Mouse (Mus musculus): ENCODE data around the gene Denr.

DNA sequence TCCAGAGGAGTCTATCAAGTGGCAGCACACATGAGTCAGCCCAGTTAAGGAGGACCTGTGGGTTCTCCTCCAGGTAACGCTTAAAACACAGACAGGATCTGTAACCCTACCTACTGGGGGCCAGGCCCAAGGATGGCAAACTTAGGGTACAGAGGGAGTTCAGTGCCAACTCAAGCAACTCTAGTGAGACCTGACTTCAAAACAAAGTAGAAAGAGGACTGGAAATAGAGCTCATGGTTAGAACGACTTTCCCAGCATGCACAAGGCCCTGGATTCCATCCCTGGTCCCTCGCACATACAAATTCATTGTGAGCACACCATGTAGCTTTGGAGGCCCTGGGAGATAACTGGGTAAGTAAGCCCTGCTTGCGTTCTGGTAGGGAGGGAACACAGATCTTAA lies 63.6 kb downstream of the Denr start:
- TF ChIP-seq CTCF (IDR thresholded peaks at IDR 0.05; ENCODE audit: low read depth): no peak
- no peak for TF ChIP-seq EP300 (IDR thresholded peaks at IDR 0.05; ENCODE audit: low read depth)
